Mouse (Mus musculus) cortical plate, adult 2 months (tissue): ENCODE data around the gene Ccdc9.

Source experiments
- CTCF ChIP-seq: fragments of 200-500 bp; IDR thresholded peaks from 2 replicates; pipeline ENCODE4 v1.5.1; 2011; ENCODE audit warnings: mild to moderate bottlenecking, control low read depth, low read length; ENCODE audit not compliant: insufficient read depth; ENCODE audit errors: extremely low read depth
- POLR2A ChIP-seq: fragments of 200-500 bp; IDR thresholded peaks from 2 replicates; pipeline ENCODE4 v1.6.1; 2011; ENCODE audit warnings: mild to moderate bottlenecking, low read length, control low read depth; ENCODE audit not compliant: insufficient read depth; ENCODE audit errors: extremely low read depth

GRCm38 (mm10) chr7:16311453-16312004, 24.9 kb upstream of the Ccdc9 start:
- TF ChIP-seq POLR2A, result no peak
- no peak for TF ChIP-seq CTCF
